Mouse (Mus musculus) embryonic facial prominence, embryonic 12.5 days (tissue): ENCODE measurements around the gene Plekhg3. TPM values are rescaled to one million over a fixed set of nuclear protein-coding genes. Genes with fewer than 3 reads are reported as not detected.
A peak's percentile ranks its signal among the peaks of the same experiment; 100 is the strongest.

Experiments
- ATAC-seq: fragments of 200-750 bp; cut with Nextera tagmentation; 2 replicates; pipeline ENCODE4 v1.8.0; 2017; ENCODE audit not compliant: insufficient number of reproducible peaks, insufficient read depth, low FRiP score, low TSS enrichment
- H3K27ac ChIP-seq: fragments of 300-500 bp; sonication (generic); 2 replicates; pipeline ENCODE4 v1.5.1; 2016; ENCODE audit warnings: mild to moderate bottlenecking
- H3K27me3 ChIP-seq: fragments of 300-500 bp; sonication (generic); 2 replicates; pipeline ENCODE4 v1.6.1; 2016; ENCODE audit warnings: mild to moderate bottlenecking, moderate library complexity
- H3K36me3 ChIP-seq: fragments of 300-500 bp; sonication (generic); 2 replicates; pipeline ENCODE4 v1.6.1; 2016; ENCODE audit warnings: mild to moderate bottlenecking
- H3K4me1 ChIP-seq: fragments of 300-500 bp; sonication (generic); 2 replicates; pipeline ENCODE4 v1.6.1; 2016
- H3K4me2 ChIP-seq: fragments of 300-500 bp; sonication (generic); replicated peaks from 2 replicates; pipeline ENCODE4 v1.6.1; 2016; ENCODE audit warnings: mild to moderate bottlenecking, moderate library complexity
- H3K4me3 ChIP-seq: fragments of 300-500 bp; sonication (generic); 2 replicates; pipeline ENCODE4 v1.5.1; 2016; ENCODE audit warnings: mild to moderate bottlenecking
- H3K9ac ChIP-seq: fragments of 300-500 bp; sonication (generic); 2 replicates; pipeline ENCODE4 v1.6.1; 2016; ENCODE audit warnings: mild to moderate bottlenecking, moderate library complexity
- H3K9me3 ChIP-seq: fragments of 300-500 bp; sonication (generic); 2 replicates; pipeline ENCODE4 v1.6.1; 2016; ENCODE audit warnings: mild to moderate bottlenecking, moderate library complexity
- WGBS: fragments of 180-500 bp; shearing (Covaris S2); methylation state at CpG from one replicate; pipeline ENCODE4 v1.1.7; 2016; 5-methylcytosine and 5-hydroxymethylcytosine counted together
- polyA plus RNA-seq: library from polyadenylated mRNA; unstranded; fragments of >200 nt; fragmentation: Nextera tagmentation; extraction: Ambion mirVana; gene quantifications from 2 replicates; pipeline ENCODE4 v1.2.1, GENCODE M21; 2016

Gene Plekhg3
- polyA plus RNA-seq: 4.5 and 5.1 TPM in 2 replicates

- H3K9me3 ChIP-seq: no peaks in the 10 kb centered on the region
- 0 out of 2 replicates have a peak within 1 kb of the TSS, but pooled peaks have one; percentile 3 for H3K4me2 ChIP-seq
- no peaks in the 10 kb centered on the region for H3K36me3 ChIP-seq
- peaks cover 44% of the 10 kb centered on the region for H3K27me3 ChIP-seq
- no peak within 1 kb of the TSS for H3K27ac ChIP-seq
- no peak within 1 kb of the TSS for H3K9ac ChIP-seq
- WGBS: 28% methylated on average over 6 of the region's 6 CpGs
- peaks cover 13% of the 10 kb centered on the region; the same call in 1 of the 2 replicates for H3K4me1 ChIP-seq
- no peak within 1 kb of the TSS for H3K4me3 ChIP-seq
- no peak for ATAC-seq
These were observed at the start of gene Plekhg3 for GRCm38 (mm10) chr12:76530580-76531139. Gene Plekhg3, plus strand, starts transcription at chr12:76530891.

- no peak overlapping the region for H3K4me2 ChIP-seq
- no peak for ATAC-seq
These were observed 48.2 kb upstream of the Plekhg3 start for GRCm38 (mm10) chr12:76482446-76482845.

GRCm38 (mm10) chr12:76482948-76483347 is 47.7 kb upstream of the Plekhg3 start:
- H3K27ac ChIP-seq: no peak overlapping the region
- no peaks in the 10 kb centered on the region for H3K36me3 ChIP-seq
- no peak overlapping the region for H3K4me2 ChIP-seq
- no peak overlapping the region for H3K4me3 ChIP-seq
- H3K4me1 ChIP-seq: peaks cover 8% of the 10 kb centered on the region; the same call in 1 of the 2 replicates
- H3K9ac ChIP-seq: no peak overlapping the region
- 82% methylated on average over 2 of the region's 2 CpGs for WGBS
- H3K9me3 ChIP-seq: no peaks in the 10 kb centered on the region
- H3K27me3 ChIP-seq: 0 out of 2 replicates have a peak, but pooled peaks cover 2% of the 10 kb centered on the region
- no peak for ATAC-seq

More at GRCm38 (mm10) chr12:76482446-76482845, 48.2 kb upstream of the Plekhg3 start:
- Histone ChIP-seq H3K4me1 (peaks cover 8% of the 10 kb centered on the region; the same call in 1 of the 2 replicates), H3K9ac (no peak overlapping the region), H3K9me3 (no peaks in the 10 kb centered on the region), H3K27ac (no peak overlapping the region), H3K4me3 (no peak overlapping the region), H3K36me3 (no peaks in the 10 kb centered on the region), H3K27me3 (0 out of 2 replicates have a peak, but pooled peaks cover 2% of the 10 kb centered on the region)
- 67% methylated on average over 2 of the region's 2 CpGs for WGBS

GRCm38 (mm10) chr12:76484881-76485280 is 45.8 kb upstream of the Plekhg3 start:
- Histone ChIP-seq H3K27me3 (no peaks in the 10 kb centered on the region), H3K36me3 (no peaks in the 10 kb centered on the region), H3K9ac (no peak overlapping the region), H3K4me1 (peaks cover 8% of the 10 kb centered on the region; the same call in 1 of the 2 replicates), H3K27ac (no peak overlapping the region), H3K9me3 (no peaks in the 10 kb centered on the region), H3K4me3 (no peak overlapping the region), H3K4me2 (no peak overlapping the region)
- 43% methylated on average over 4 of the region's 4 CpGs for WGBS
- no peak for ATAC-seq

- H3K27me3 ChIP-seq: no peaks in the 10 kb centered on the region
- no peak overlapping the region for H3K4me3 ChIP-seq
- 41% methylated on average over 11 of the region's 11 CpGs for WGBS
- H3K27ac ChIP-seq: no peak overlapping the region
- no peak overlapping the region for H3K9ac ChIP-seq
- no peaks in the 10 kb centered on the region for H3K36me3 ChIP-seq
- H3K9me3 ChIP-seq: no peaks in the 10 kb centered on the region
- H3K4me1 ChIP-seq: peaks cover 8% of the 10 kb centered on the region; the same call in 1 of the 2 replicates
- ATAC-seq: no peak
- no peak overlapping the region for H3K4me2 ChIP-seq
These were observed 45.3 kb upstream of the Plekhg3 start for GRCm38 (mm10) chr12:76485381-76485780.

GRCm38 (mm10) chr12:76486943-76487342 is 43.7 kb upstream of the Plekhg3 start:
- H3K9ac ChIP-seq: no peak overlapping the region
- no peak for ATAC-seq
- no peak overlapping the region for H3K4me2 ChIP-seq
- H3K36me3 ChIP-seq: no peaks in the 10 kb centered on the region
- WGBS: 73% methylated on average over 9 of the region's 9 CpGs
- H3K27ac ChIP-seq: no peak overlapping the region
- H3K27me3 ChIP-seq: no peaks in the 10 kb centered on the region
- no peaks in the 10 kb centered on the region for H3K9me3 ChIP-seq
- peaks cover 8% of the 10 kb centered on the region; the same call in 1 of the 2 replicates for H3K4me1 ChIP-seq
- no peak overlapping the region for H3K4me3 ChIP-seq

GRCm38 (mm10) chr12:76490798-76491197 is 39.9 kb upstream of the Plekhg3 start:
- H3K9me3 ChIP-seq: no peaks in the 10 kb centered on the region
- no peaks in the 10 kb centered on the region for H3K4me1 ChIP-seq
- no peak for ATAC-seq
- no peak overlapping the region for H3K4me2 ChIP-seq
- no peak overlapping the region for H3K9ac ChIP-seq
- no peak overlapping the region for H3K4me3 ChIP-seq
- no peaks in the 10 kb centered on the region for H3K36me3 ChIP-seq
- 81% methylated on average over 1 of the region's 1 CpGs for WGBS
- no peaks in the 10 kb centered on the region; the same call in 1 of the 2 replicates for H3K27me3 ChIP-seq
- H3K27ac ChIP-seq: no peak overlapping the region

GRCm38 (mm10) chr12:76493462-76493861 is 37.2 kb upstream of the Plekhg3 start:
- no peak overlapping the region for H3K27ac ChIP-seq
- 62% methylated on average over 5 of the region's 5 CpGs for WGBS
- ATAC-seq: no peak

GRCm38 (mm10) chr12:76495381-76495780 is 35.3 kb upstream of the Plekhg3 start:
- Histone ChIP-seq H3K9ac (no peak overlapping the region), H3K27ac (no peak overlapping the region), H3K27me3 (no peaks in the 10 kb centered on the region; the same call in 1 of the 2 replicates), H3K4me2 (no peak overlapping the region), H3K9me3 (no peaks in the 10 kb centered on the region), H3K36me3 (no peaks in the 10 kb centered on the region), H3K4me1 (no peaks in the 10 kb centered on the region), H3K4me3 (no peak overlapping the region)
- WGBS: 67% methylated on average over 4 of the region's 4 CpGs
- no peak for ATAC-seq

More at GRCm38 (mm10) chr12:76493462-76493861, 37.2 kb upstream of the Plekhg3 start:
- no peaks in the 10 kb centered on the region; the same call in 1 of the 2 replicates for H3K27me3 ChIP-seq
- H3K9ac ChIP-seq: no peak overlapping the region
- no peaks in the 10 kb centered on the region for H3K4me1 ChIP-seq
- H3K4me3 ChIP-seq: no peak overlapping the region
- H3K9me3 ChIP-seq: no peaks in the 10 kb centered on the region
- H3K4me2 ChIP-seq: no peak overlapping the region
- no peaks in the 10 kb centered on the region for H3K36me3 ChIP-seq

- no peak for ATAC-seq
- H3K9me3 ChIP-seq: no peaks in the 10 kb centered on the region
- no peaks in the 10 kb centered on the region; the same call in 1 of the 2 replicates for H3K27me3 ChIP-seq
- no peaks in the 10 kb centered on the region for H3K4me1 ChIP-seq
- no peak overlapping the region for H3K9ac ChIP-seq
- H3K4me3 ChIP-seq: no peak overlapping the region
- 23% methylated on average over 12 of the region's 12 CpGs for WGBS
- H3K4me2 ChIP-seq: no peak overlapping the region
- H3K36me3 ChIP-seq: no peaks in the 10 kb centered on the region
- H3K27ac ChIP-seq: no peak overlapping the region
These were observed 34.4 kb upstream of the Plekhg3 start for GRCm38 (mm10) chr12:76496324-76496723.

- Histone ChIP-seq H3K27ac (no peak overlapping the region), H3K9ac (no peak overlapping the region), H3K4me1 (no peaks in the 10 kb centered on the region), H3K27me3 (no peaks in the 10 kb centered on the region; the same call in 1 of the 2 replicates), H3K9me3 (no peaks in the 10 kb centered on the region), H3K36me3 (no peaks in the 10 kb centered on the region), H3K4me3 (no peak overlapping the region), H3K4me2 (no peak overlapping the region)
- no peak for ATAC-seq
- 84% methylated on average over 9 of the region's 9 CpGs for WGBS
These were observed 31.4 kb upstream of the Plekhg3 start for GRCm38 (mm10) chr12:76499276-76499675.

- Histone ChIP-seq H3K4me1 (no peaks in the 10 kb centered on the region), H3K27me3 (no peaks in the 10 kb centered on the region; the same call in 1 of the 2 replicates), H3K27ac (no peak overlapping the region), H3K36me3 (no peaks in the 10 kb centered on the region), H3K9me3 (no peaks in the 10 kb centered on the region), H3K4me3 (no peak overlapping the region), H3K4me2 (no peak overlapping the region), H3K9ac (no peak overlapping the region)
- ATAC-seq: no peak
- 85% methylated on average over 6 of the region's 6 CpGs for WGBS
These were observed 30.6 kb upstream of the Plekhg3 start for GRCm38 (mm10) chr12:76500055-76500454.
